Mouse (Mus musculus) brain, embryonic 14.5 days (tissue): ENCODE results near the gene Washc1.
A peak's percentile ranks its signal among the peaks of the same experiment; 100 is the strongest.

Experiments used
- CTCF ChIP-seq: fragments of 200-500 bp; IDR thresholded peaks from 2 replicates; pipeline ENCODE4 v1.5.1; 2012; ENCODE audit warnings: inconsistent platforms, mild to moderate bottlenecking, moderate library complexity, borderline replicate concordance; ENCODE audit not compliant: insufficient read depth, insufficient read length; ENCODE audit errors: extremely low read depth
- POLR2A ChIP-seq: fragments of 200-500 bp; IDR thresholded peaks from 2 replicates; pipeline ENCODE4 v1.6.1; 2012; ENCODE audit warnings: mild to moderate bottlenecking, inconsistent platforms, borderline replicate concordance; ENCODE audit not compliant: poor library complexity, insufficient read depth, insufficient read length, severe bottlenecking; ENCODE audit errors: extremely low read depth

DNA sequence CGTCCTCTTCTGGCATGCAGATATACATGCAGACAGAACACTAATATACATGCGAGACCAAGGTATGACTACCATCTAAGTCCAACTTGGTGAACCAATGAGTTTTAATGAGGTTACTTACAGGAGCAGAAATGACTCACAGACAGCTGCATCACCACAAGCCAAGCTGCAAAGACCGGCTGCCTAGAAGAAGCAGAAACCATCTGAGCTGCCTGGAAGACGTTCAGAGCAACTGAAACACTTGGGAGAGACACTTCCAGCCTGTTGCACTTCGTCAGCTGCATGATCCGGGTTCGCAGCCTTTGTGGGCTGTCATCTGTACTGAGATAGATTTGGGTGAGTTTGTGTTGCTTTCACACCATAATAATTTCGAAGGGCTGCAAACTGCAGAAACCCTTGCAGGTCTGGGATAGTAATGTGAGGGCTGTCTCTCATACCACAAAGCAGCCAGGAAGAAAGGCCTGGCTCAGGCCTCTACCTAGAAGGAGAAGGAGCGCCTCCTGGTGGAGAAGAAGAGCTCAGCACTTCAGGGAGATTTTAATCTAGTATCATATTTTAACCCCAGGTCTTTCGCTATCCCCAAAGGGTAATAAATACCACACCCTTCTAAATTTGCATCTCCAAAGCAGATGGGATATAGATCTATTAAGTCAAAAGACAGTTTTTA is 4.6 kb upstream of the Washc1 start:
- TF ChIP-seq CTCF (peak; percentile 85), POLR2A (no peak)
